Mouse (Mus musculus) megakaryocyte progenitor cell, adult 5-6 weeks (primary cell): ENCODE data around the gene 1700040F15Rik. TPM values are rescaled to one million over a fixed set of nuclear protein-coding genes. Genes with fewer than 3 reads are reported as not detected.
"Not testable (repeated sequence)": the region's sequence is repeated elsewhere in the genome, so short reads cannot be mapped to it uniquely, and the experiment has no call there.

Experiments used
- ATAC-seq: replicated peaks from 2 replicates; pipeline ENCODE4 v1.8.0; 2016; ENCODE audit warnings: mild to moderate bottlenecking, moderate TSS enrichment, inconsistent platforms; ENCODE audit not compliant: poor library complexity
- total RNA-seq, 2 experiments: library from RNA; stranded (forward) in 1 of 2; stranded (reverse) in 1 of 2; fragments of 157-497, 149-512 nt in 1 of 2; fragments of 200-1000 nt in 1 of 2; gene quantifications; 2 replicates each; pipeline versions ENCODE4 v1.2.3 to v1.2.4; 2015 to 2017

1700040F15Rik gene
- total RNA-seq (2015) = not detected in 2 replicates
- total RNA-seq (2017) = not detected in 2 replicates

GRCm38 (mm10) chrY:61101947-61102346 is at the start of gene 1700040F15Rik:
TSS of gene 1700040F15Rik (plus strand) at chrY:61102247.
- not testable (repeated sequence) for ATAC-seq
